Comparison of ENCODE assay signal across 12 mouse cellular contexts in genomic region chr1:184851166-184851565, GRCm38 (mm10). TPM values are rescaled to one million over a fixed set of nuclear protein-coding genes. Genes with fewer than 3 reads are reported as not detected.
DNase-seq lines count a peak whose midpoint lies in the region; ATAC-seq and TF ChIP-seq lines count a peak whose summit lies in the region.
"Had no signal": no experiment of that assay in that cellular context is flagged by ENCODE, and none has a peak within 500 bp of the region (broad histone marks: within the 10 kb centered on the region; RNA-seq: fewer than 3 reads in every experiment).

No protein-coding gene starts in this region.

- H3K27me3 ChIP-seq in lung, postnatal 0 days (replicated peaks; ENCODE audit: insufficient read depth, low read length): no peaks in the 10 kb centered on the region
- H3K27me3 ChIP-seq in liver, embryonic 14.5 days (ENCODE audit: control insufficient read depth, insufficient read depth, low read length): no peaks in the 10 kb centered on the region
- H3K27me3 ChIP-seq: megakaryocyte, embryonic 14.5 days had no signal

- DNase-seq in adrenal gland, adult (ENCODE audit: inconsistent age in 2 of 2, low spot score in 1 of 2): peak; percentile 53 to 72
- DNase-seq in adrenal gland, postnatal 10 days: no peak
- DNase-seq in lung, postnatal 0 days (ENCODE audit: low spot score): no peak
- DNase-seq in lung, postnatal 14 days: no peak
- DNase-seq in kidney, adult 18-20 months: peak; percentile 68
- DNase-seq in liver, embryonic 14.5 days (ENCODE audit: low read depth in 3 of 3, low spot score in 3 of 3): no peak
- DNase-seq in right cerebral cortex, postnatal 25 days: no peak

- no peaks in the 10 kb centered on the region for H3K9me3 ChIP-seq in lung, postnatal 0 days (ENCODE audit: low read length)
- no peaks in the 10 kb centered on the region for H3K9me3 ChIP-seq in liver, embryonic 14.5 days (ENCODE audit: control insufficient read depth, low read length)
- H3K9me3 ChIP-seq: forebrain, embryonic 12.5 days; hindbrain, embryonic 10.5 days; megakaryocyte, embryonic 14.5 days had no signal

- 0 out of 2 replicates have a peak, but pooled peaks cover 6% of the 10 kb centered on the region for H3K4me1 ChIP-seq in lung, postnatal 0 days (ENCODE audit: insufficient read depth, low read depth, low read length)
- H3K4me1 ChIP-seq in liver, embryonic 14.5 days (replicated peaks; ENCODE audit: control insufficient read depth in 2 of 2, insufficient read depth in 2 of 2, low read length in 1 of 2): peaks cover 23 to 32% of the 10 kb centered on the region in 2 experiments

- no peak for TF ChIP-seq EP300 in lung, postnatal 0 days (IDR thresholded peaks at IDR 0.05)
- TF ChIP-seq EP300 in liver, embryonic 14.5 days (IDR thresholded peaks at IDR 0.05; ENCODE audit: low read depth): no peak

- H3K4me3 ChIP-seq in lung, postnatal 0 days (ENCODE audit: low read depth, low read length): no peak overlapping the region
- no peak overlapping the region for H3K4me3 ChIP-seq in liver, embryonic 14.5 days (ENCODE audit: insufficient read depth in 1 of 2, low read depth in 2 of 2, low read length in 2 of 2)

- no peaks in the 10 kb centered on the region for H3K36me3 ChIP-seq in lung, postnatal 0 days (ENCODE audit: insufficient read depth, low read length)
- no peaks in the 10 kb centered on the region for H3K36me3 ChIP-seq in liver, embryonic 14.5 days (replicated peaks; ENCODE audit: control insufficient read depth, insufficient read depth, low read depth)
- H3K36me3 ChIP-seq: forebrain, embryonic 12.5 days; hindbrain, embryonic 10.5 days had no signal

- no peak for TF ChIP-seq CTCF in lung, postnatal 0 days (IDR thresholded peaks at IDR 0.05)
- no peak for TF ChIP-seq CTCF in liver, embryonic 14.5 days (IDR thresholded peaks at IDR 0.05; ENCODE audit: low read depth)

- no peak overlapping the region for H3K4me2 ChIP-seq in lung, postnatal 0 days (replicated peaks; ENCODE audit: low read depth, low read length)
- peak overlapping the region; percentile 62 for H3K4me2 ChIP-seq in liver, embryonic 14.5 days (ENCODE audit: low read depth)

- 33% methylated on average over 7 of the region's 7 CpGs for WGBS in lung, postnatal 0 days
- WGBS in liver, embryonic 14.5 days (ENCODE audit: insufficient replicate concordance): 47% methylated on average over 7 of the region's 7 CpGs

- H3K27ac ChIP-seq in lung, postnatal 0 days (ENCODE audit: low read length): peak overlapping the region; percentile 75; the same call in 1 of the 2 replicates
- no peak overlapping the region for H3K27ac ChIP-seq in liver, embryonic 14.5 days
- H3K27ac ChIP-seq: forebrain, embryonic 12.5 days had no signal

- H3K9ac ChIP-seq in lung, postnatal 0 days (replicated peaks; ENCODE audit: low read depth): no peak overlapping the region
- no peak overlapping the region for H3K9ac ChIP-seq in liver, embryonic 14.5 days (replicated peaks)
- H3K9ac ChIP-seq: forebrain, embryonic 12.5 days had no signal

- no peak for ATAC-seq in lung, postnatal 0 days
- no peak for ATAC-seq in liver, embryonic 14.5 days (ENCODE audit: insufficient read depth)
- no peak for ATAC-seq in frontal cortex, adult (ENCODE audit: low TSS enrichment)

RNA-seq across cellular contexts. Expression of gene Marc2, which starts 4.9 kb away (rescaled TPM):
- total RNA-seq in adrenal gland, postnatal 10 days (2021): 100 to 1,000 TPM; 315 to 378 TPM
- polyA plus RNA-seq in lung, postnatal 0 days (2015; fragmentation: Nextera tagmentation; extraction: Ambion mirVana): 213 and 222 TPM in 2 replicates
- 53.3 and 58.6 TPM in 2 replicates for polyA plus RNA-seq in liver, embryonic 14.5 days (2012; rRNA removed)
- 227 TPM in 2 replicates for polyA plus RNA-seq in liver, embryonic 14.5 days (2014; fragmentation: Nextera tagmentation; extraction: Ambion mirVana)

RNA-seq across cellular contexts. Expression of gene C130074G19Rik, which starts 31.9 kb away (rescaled TPM):
- total RNA-seq in adrenal gland, postnatal 10 days (2021): 10 to 100 TPM; 41.7 to 43.4 TPM
- polyA plus RNA-seq in lung, postnatal 0 days (2015; fragmentation: Nextera tagmentation; extraction: Ambion mirVana): 4.0 and 4.6 TPM in 2 replicates
- 5.4 and 7.4 TPM in 2 replicates for polyA plus RNA-seq in liver, embryonic 14.5 days (2012; rRNA removed)
- polyA plus RNA-seq in liver, embryonic 14.5 days (2014; fragmentation: Nextera tagmentation; extraction: Ambion mirVana): 1.1 and 1.3 TPM in 2 replicates
- total RNA-seq: MEL had no signal

RNA-seq across cellular contexts. Expression of gene Marc1, which starts 40.1 kb away (rescaled TPM):
- total RNA-seq in adrenal gland, postnatal 10 days (2021): 10 to 100 TPM; 15.0 to 43.0 TPM
- 0.11 and 0.13 TPM in 2 replicates for polyA plus RNA-seq in lung, postnatal 0 days (2015; fragmentation: Nextera tagmentation; extraction: Ambion mirVana)
- polyA plus RNA-seq in liver, embryonic 14.5 days (2012; rRNA removed): 10.2 and 10.3 TPM in 2 replicates
- 22.6 and 28.6 TPM in 2 replicates for polyA plus RNA-seq in liver, embryonic 14.5 days (2014; fragmentation: Nextera tagmentation; extraction: Ambion mirVana)
- polyA plus RNA-seq: hindbrain, embryonic 10.5 days had no signal

Comparison
In these comparisons a context has a peak if more than half of its experiments do, and no peak if none do; other contexts are left out.
1. DNase-seq: peak in adrenal gland, adult (2 of 2) and kidney, adult 18-20 months (single experiment); none in adrenal gland, postnatal 10 days (single experiment), lung, postnatal 0 days (single experiment), lung, postnatal 14 days (single experiment), liver, embryonic 14.5 days (0 of 3) and right cerebral cortex, postnatal 25 days (single experiment).